Mouse (Mus musculus): ENCODE data around the gene Zdhhc19. TPM values are rescaled to one million over a fixed set of nuclear protein-coding genes. Genes with fewer than 3 reads are reported as not detected.

The Zdhhc19 gene
- polyA plus RNA-seq, 1 experiment = not detected

DNA sequence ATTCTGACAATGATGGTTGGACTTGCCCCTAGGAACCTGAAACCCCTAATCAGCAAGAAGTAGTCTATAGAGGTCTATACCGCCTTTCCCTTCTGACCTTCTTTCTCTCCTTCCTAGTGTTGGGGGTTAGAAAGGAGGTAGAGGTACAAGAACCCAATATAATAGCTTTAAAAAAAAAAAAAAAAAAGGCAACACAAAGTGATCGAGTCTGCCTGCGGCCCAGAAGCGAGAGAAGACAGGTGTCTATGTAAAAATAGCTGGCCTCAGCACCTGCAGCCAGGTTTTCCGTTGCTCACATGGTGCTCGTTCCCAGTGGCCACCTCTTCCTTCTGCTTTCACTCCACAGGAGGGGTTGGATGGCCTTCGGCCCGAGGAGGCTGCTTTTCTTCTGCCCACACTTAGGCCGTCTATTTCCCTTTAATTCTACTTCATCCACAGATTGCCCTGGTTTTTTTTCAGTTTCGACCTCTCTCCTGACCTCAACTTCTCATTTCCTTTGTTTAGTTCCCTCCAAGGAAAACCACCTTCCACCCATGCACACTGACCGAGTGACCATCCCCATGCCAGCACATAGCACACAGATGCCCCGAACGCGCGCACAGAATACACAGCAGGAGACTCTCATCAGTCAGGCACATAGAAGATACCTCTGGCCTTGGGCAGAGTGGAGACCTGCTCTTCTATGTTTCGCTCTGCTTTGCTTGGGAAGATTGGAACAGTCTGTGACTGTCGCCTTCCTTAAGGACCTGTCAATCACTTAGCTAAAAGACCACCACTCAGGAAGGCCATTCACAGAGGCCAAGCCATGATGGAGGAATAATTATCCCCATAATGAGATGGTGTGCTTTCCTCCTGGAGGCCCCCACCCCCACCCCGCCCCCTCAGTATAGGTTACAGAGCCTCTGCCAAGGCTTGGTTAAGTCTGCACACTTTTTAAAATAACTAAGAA is 37.1 kb downstream of the Zdhhc19 start:
- Histone ChIP-seq H3K4me1 (replicated peaks; ENCODE audit: control insufficient read depth, insufficient read depth, low read length) (peaks cover 38% of the 10 kb centered on the region), H3K4me3 (ENCODE audit: control insufficient read depth, insufficient read depth, low read length) (no peak overlapping the region), H3K27ac (ENCODE audit: control insufficient read depth, insufficient read depth, low read length) (no peak overlapping the region), H3K27me3 (ENCODE audit: control insufficient read depth, insufficient read depth, low read length) (no peaks in the 10 kb centered on the region), H3K36me3 (ENCODE audit: control insufficient read depth, insufficient read depth, low read length) (no peaks in the 10 kb centered on the region)
- WGBS = 51% methylated on average over 18 of the region's 18 CpGs
- DNase-seq = no peak
- no peak for TF ChIP-seq CTCF (IDR thresholded peaks at IDR 0.05; ENCODE audit: borderline replicate concordance, control insufficient read depth, extremely low read depth, insufficient read depth, low read length, poor library complexity)
- TF ChIP-seq POLR2A (IDR thresholded peaks at IDR 0.05; ENCODE audit: control insufficient read depth, extremely low read depth, insufficient read depth, low read length, poor library complexity) = no peak

DNA sequence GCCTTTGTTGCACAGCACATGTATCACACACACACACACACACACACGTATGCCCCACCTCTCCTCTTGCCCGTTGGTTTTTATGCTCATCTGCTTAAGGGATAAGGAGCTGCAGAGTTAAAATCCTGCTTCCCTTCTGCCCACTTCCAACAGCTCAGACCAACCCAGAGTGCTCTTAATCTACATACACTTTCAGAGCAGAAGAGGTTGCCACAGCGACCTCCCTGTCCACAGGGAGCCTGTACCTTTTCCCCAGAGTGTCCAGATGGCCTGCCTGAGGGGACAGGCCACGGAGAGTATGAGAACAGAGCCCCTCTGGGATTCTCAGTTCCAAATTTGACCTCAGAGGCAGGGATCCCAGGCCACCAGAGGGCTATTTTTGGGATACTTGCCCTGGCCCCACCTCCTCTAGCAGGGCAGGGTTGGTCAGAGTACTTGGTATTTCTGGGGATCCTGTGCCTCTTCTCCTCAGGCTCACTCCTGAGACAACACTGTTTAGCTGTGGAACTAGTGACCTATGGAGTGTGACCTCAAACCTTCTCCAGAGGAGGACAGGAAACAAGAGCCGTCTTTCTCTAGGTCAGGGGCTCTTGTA is 39.2 kb downstream of the Zdhhc19 start:
- Histone ChIP-seq H3K4me3 (ENCODE audit: control insufficient read depth, insufficient read depth, low read length) (no peak overlapping the region), H3K4me1 (replicated peaks; ENCODE audit: control insufficient read depth, insufficient read depth, low read length) (peaks cover 31% of the 10 kb centered on the region), H3K27me3 (ENCODE audit: control insufficient read depth, insufficient read depth, low read length) (no peaks in the 10 kb centered on the region), H3K27ac (ENCODE audit: control insufficient read depth, insufficient read depth, low read length) (no peak overlapping the region), H3K36me3 (ENCODE audit: control insufficient read depth, insufficient read depth, low read length) (no peaks in the 10 kb centered on the region)
- 71% methylated on average over 5 of the region's 5 CpGs for WGBS
- TF ChIP-seq POLR2A (IDR thresholded peaks at IDR 0.05; ENCODE audit: control insufficient read depth, extremely low read depth, insufficient read depth, low read length, poor library complexity) (no peak), CTCF (IDR thresholded peaks at IDR 0.05; ENCODE audit: borderline replicate concordance, control insufficient read depth, extremely low read depth, insufficient read depth, low read length, poor library complexity) (no peak)
- no peak for DNase-seq

DNA sequence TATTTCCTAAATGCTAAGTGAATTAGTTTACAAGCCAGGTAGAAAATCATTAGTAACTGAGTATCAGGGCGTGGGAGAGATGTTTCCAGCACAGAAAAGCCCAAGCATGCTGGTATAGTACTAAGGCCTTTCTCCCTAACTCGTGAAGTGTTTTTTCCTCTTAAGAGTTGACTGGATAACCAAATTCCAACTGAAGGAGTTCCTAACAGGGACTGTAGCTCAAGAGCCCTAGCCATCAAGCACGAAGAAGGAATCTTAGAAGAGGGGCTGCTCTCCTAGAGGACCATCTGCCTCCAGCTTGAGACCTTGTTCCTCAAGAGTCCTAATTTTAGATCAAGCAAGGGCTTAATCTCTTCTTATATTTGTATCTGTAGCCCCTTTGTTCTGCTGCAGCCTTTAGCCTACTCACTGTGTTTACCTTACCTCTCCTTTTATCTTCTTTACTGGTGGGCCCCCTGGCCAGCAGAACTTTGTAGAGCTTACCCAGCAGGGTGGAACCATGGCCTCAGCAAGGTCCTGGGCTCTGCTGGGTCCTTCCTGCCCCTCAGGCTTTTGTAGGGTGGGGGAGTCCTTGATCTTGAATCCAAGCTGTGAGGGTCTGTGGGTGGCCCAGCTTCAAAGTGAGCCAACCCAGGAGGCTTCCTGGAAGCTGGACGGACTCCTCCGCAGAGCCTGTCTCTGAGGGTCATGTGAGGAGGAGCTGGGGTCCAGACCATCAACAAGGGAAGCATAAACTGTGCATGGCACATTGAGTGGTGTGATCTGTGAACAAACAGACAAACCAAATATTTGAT is 42.0 kb downstream of the Zdhhc19 start:
- Histone ChIP-seq H3K4me1 (replicated peaks; ENCODE audit: control insufficient read depth, insufficient read depth, low read length) (peaks cover 22% of the 10 kb centered on the region), H3K4me3 (ENCODE audit: control insufficient read depth, insufficient read depth, low read length) (no peak overlapping the region), H3K27me3 (ENCODE audit: control insufficient read depth, insufficient read depth, low read length) (no peaks in the 10 kb centered on the region), H3K27ac (ENCODE audit: control insufficient read depth, insufficient read depth, low read length) (no peak overlapping the region), H3K36me3 (ENCODE audit: control insufficient read depth, insufficient read depth, low read length) (no peaks in the 10 kb centered on the region)
- WGBS = 88% methylated on average over 5 of the region's 5 CpGs
- no peak for TF ChIP-seq CTCF (IDR thresholded peaks at IDR 0.05; ENCODE audit: borderline replicate concordance, control insufficient read depth, extremely low read depth, insufficient read depth, low read length, poor library complexity)
- TF ChIP-seq POLR2A (IDR thresholded peaks at IDR 0.05; ENCODE audit: control insufficient read depth, extremely low read depth, insufficient read depth, low read length, poor library complexity) = no peak
- no peak for DNase-seq

DNA sequence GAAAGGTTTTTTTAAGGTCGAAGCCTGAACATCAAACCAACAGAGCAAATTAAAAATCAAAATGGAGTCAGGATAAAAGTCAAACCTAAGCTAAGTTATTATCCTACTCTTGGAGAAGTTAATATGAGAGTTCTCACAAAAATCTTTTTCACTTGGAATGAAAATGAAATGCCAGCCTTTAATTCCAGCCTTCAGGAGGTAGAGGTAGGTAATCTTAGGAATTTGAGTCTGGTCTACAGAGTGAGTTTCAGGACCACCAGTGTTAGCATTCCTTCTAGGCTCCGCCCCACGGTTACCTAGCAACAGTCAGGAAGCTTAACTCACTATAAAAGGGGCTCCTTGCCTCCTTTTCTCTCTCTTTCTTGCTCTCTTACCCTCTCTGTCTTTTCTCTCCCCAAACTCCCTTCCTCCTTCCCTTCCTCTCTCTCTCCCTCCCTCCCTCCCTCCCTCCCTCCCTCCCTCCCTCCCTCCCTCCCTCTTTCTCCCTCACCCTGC is 42.7 kb downstream of the Zdhhc19 start:
- H3K27ac ChIP-seq (ENCODE audit: control insufficient read depth, insufficient read depth, low read length) = no peak overlapping the region
- no peak for DNase-seq
- no peak overlapping the region for H3K4me3 ChIP-seq (ENCODE audit: control insufficient read depth, insufficient read depth, low read length)

DNA sequence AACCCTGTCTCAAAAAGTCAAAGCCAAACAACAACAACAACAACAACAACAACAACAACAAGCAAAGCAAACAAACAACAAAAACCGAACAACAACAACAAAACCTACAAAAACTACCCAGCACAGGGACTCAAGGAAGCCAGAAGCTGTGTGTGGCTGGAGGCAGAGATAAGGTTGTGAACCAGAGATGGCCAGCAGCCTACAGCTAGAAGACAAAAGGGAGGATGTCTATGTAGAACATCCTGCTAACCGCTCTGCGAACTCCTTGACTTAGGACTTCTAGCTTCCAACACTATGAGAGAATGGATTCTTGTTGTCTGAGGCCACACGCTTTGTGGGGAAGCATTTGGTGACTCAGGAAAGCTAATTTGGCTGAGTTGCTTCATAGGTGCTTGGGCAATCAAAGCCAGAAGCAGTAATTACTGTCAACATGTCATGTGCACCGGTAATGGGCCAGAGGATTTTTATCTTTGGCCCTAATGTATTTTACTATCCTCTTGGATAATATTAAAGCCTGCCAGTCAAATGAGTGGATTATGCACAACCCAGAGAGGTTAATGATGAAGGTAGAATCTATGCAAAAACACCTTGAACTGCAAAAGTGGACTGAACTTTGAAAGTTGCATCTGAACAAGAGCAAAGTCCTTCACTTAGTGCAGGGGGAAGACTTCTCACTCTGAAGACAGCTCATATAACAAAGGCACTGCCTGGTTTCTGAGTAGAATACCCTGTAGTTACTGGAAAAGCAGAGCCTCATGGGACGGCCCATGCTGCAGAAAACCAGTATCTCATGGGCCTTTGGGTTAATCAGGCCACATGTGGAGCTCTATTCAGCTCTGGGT is 45.5 kb downstream of the Zdhhc19 start:
- 97% methylated on average over 6 of the region's 6 CpGs for WGBS
- Histone ChIP-seq H3K4me3 (ENCODE audit: control insufficient read depth, insufficient read depth, low read length) (no peak overlapping the region), H3K27ac (ENCODE audit: control insufficient read depth, insufficient read depth, low read length) (no peak overlapping the region), H3K36me3 (ENCODE audit: control insufficient read depth, insufficient read depth, low read length) (no peaks in the 10 kb centered on the region), H3K4me1 (replicated peaks; ENCODE audit: control insufficient read depth, insufficient read depth, low read length) (no peaks in the 10 kb centered on the region; the same call in 1 of the 2 replicates), H3K27me3 (ENCODE audit: control insufficient read depth, insufficient read depth, low read length) (no peaks in the 10 kb centered on the region)
- TF ChIP-seq POLR2A (IDR thresholded peaks at IDR 0.05; ENCODE audit: control insufficient read depth, extremely low read depth, insufficient read depth, low read length, poor library complexity) = no peak
- DNase-seq = no peak

More for the DNA sequence above, 42.7 kb downstream of the Zdhhc19 start:
- Histone ChIP-seq H3K4me1 (replicated peaks; ENCODE audit: control insufficient read depth, insufficient read depth, low read length) (peaks cover 17% of the 10 kb centered on the region), H3K36me3 (ENCODE audit: control insufficient read depth, insufficient read depth, low read length) (no peaks in the 10 kb centered on the region), H3K27me3 (ENCODE audit: control insufficient read depth, insufficient read depth, low read length) (no peaks in the 10 kb centered on the region)
- 77% methylated on average over 3 of the region's 3 CpGs for whole genome bisulfite sequencing
- TF ChIP-seq POLR2A (IDR thresholded peaks at IDR 0.05; ENCODE audit: control insufficient read depth, extremely low read depth, insufficient read depth, low read length, poor library complexity) (no peak), CTCF (IDR thresholded peaks at IDR 0.05; ENCODE audit: borderline replicate concordance, control insufficient read depth, extremely low read depth, insufficient read depth, low read length, poor library complexity) (no peak)

All from thymus, adult 2 months (tissue).